Mouse (Mus musculus) ES-E14 (cell line): ENCODE measurements around the gene Pmepa1. TPM values are rescaled to one million over a fixed set of nuclear protein-coding genes. Genes with fewer than 3 reads are reported as not detected.

ENCODE experiments used
- DNase-seq: peaks from one replicate; pipeline ENCODE4 v3.0.0-alpha.2; 2013; ENCODE audit warnings: low read depth, low spot score
- H3K27ac ChIP-seq: 2 replicates; pipeline ENCODE4 v1.5.1; 2012; ENCODE audit warnings: low read depth, mild to moderate bottlenecking, low read length, moderate library complexity, mixed read lengths; ENCODE audit not compliant: poor library complexity, insufficient read depth, severe bottlenecking
- H3K36me3 ChIP-seq: 2 replicates; pipeline ENCODE4 v1.6.1; 2012; ENCODE audit warnings: mild to moderate bottlenecking, low read length, moderate library complexity, mixed read lengths; ENCODE audit not compliant: control insufficient read depth, poor library complexity, insufficient read depth, severe bottlenecking
- H3K4me1 ChIP-seq, 2 experiments: fragments of 150-350 bp in 1 of 2; sonication (generic) in 1 of 2; 2 replicates each; pipeline ENCODE4 v1.6.1; 2012; ENCODE audit warnings: low read length in 2 of 2, mild to moderate bottlenecking in 1 of 2, mixed read lengths in 1 of 2; ENCODE audit not compliant: control insufficient read depth in 2 of 2, insufficient read depth in 2 of 2, poor library complexity in 1 of 2
- H3K4me3 ChIP-seq, 2 experiments: fragments of 150-350 bp in 1 of 2; sonication (generic) in 1 of 2; 2 replicates each; pipeline ENCODE4 v1.5.1; 2012; ENCODE audit warnings: low read length in 2 of 2, low read depth in 1 of 2, mild to moderate bottlenecking in 1 of 2, mixed read lengths in 1 of 2; ENCODE audit not compliant: insufficient read depth in 1 of 2, poor library complexity in 1 of 2, severe bottlenecking in 1 of 2
- H3K9ac ChIP-seq: 2 replicates; pipeline ENCODE4 v1.6.1; 2012; ENCODE audit warnings: low read depth, mild to moderate bottlenecking, low read length, mixed read lengths; ENCODE audit not compliant: poor library complexity, insufficient read depth, severe bottlenecking
- H3K9me3 ChIP-seq: fragments of 150-350 bp; sonication (generic); 2 replicates; pipeline ENCODE4 v1.6.1; 2012; ENCODE audit warnings: low read depth, mild to moderate bottlenecking, low read length; ENCODE audit not compliant: control insufficient read depth, insufficient read depth
- CHD2 ChIP-seq: IDR thresholded peaks from 2 replicates; pipeline ENCODE4 v1.6.1; 2014; ENCODE audit warnings: mild to moderate bottlenecking, low read depth, low read length, inconsistent platforms
- HCFC1 ChIP-seq: IDR thresholded peaks from 2 replicates; pipeline ENCODE4 v1.6.1; 2012; ENCODE audit warnings: low read length, inconsistent platforms, borderline replicate concordance; ENCODE audit not compliant: insufficient read depth
- MAFK ChIP-seq: IDR thresholded peaks from 2 replicates; pipeline ENCODE4 v1.6.1; 2014; ENCODE audit warnings: mild to moderate bottlenecking, low read depth, low read length, inconsistent platforms; ENCODE audit not compliant: insufficient read depth
- ZC3H11A ChIP-seq: IDR thresholded peaks from 2 replicates; pipeline ENCODE4 v1.6.1; 2012; ENCODE audit warnings: low read depth, mild to moderate bottlenecking, inconsistent platforms, low read length, borderline replicate concordance
- ZNF384 ChIP-seq: IDR thresholded peaks from 2 replicates; pipeline ENCODE4 v1.6.1; 2012; ENCODE audit warnings: low read depth, low read length, inconsistent platforms
- in situ Hi-C, 2 experiments: fragments of 600-800 bp; cut with MboI; formaldehyde crosslinking; loops; one replicate each; pipeline ENCODE4 v1.15.1; 2025; ENCODE audit warnings: low sequenced_read_pairs in 2 of 2, inconsistent platforms in 1 of 2; ENCODE audit not compliant: unreplicated experiment in 2 of 2
- total RNA-seq: library from RNA; depleted of rRNA; stranded (reverse); fragments of 300-350 nt; gene quantifications from 2 replicates; pipeline ENCODE4 v1.2.3, GENCODE M21; 2012

The Pmepa1 gene
- total RNA-seq, 1 experiment, result 20.3 TPM

- no peak overlapping the region for H3K9ac ChIP-seq
- H3K36me3 ChIP-seq, result no peaks in the 10 kb centered on the region
- DNase-seq, result no peak
- H3K4me1 ChIP-seq, result peaks cover 3 to 10% of the 10 kb centered on the region in 2 experiments; a peak in 2 of 4 replicates
- H3K9me3 ChIP-seq, result no peaks in the 10 kb centered on the region
- no peak overlapping the region for H3K27ac ChIP-seq
- TF ChIP-seq HCFC1, result no peak
- no peak for TF ChIP-seq ZNF384
- TF ChIP-seq CHD2, result no peak
- TF ChIP-seq ZC3H11A, result no peak
- no peak for TF ChIP-seq MAFK
- in situ Hi-C loops, result no loop called here
- no peak overlapping the region for H3K4me3 ChIP-seq
Observed at GRCm38 (mm10) chr2:173217246-173217645, 59.1 kb downstream of the Pmepa1 start.

- Histone ChIP-seq H3K4me1 (peaks cover 3 to 10% of the 10 kb centered on the region in 2 experiments; a peak in 2 of 4 replicates), H3K4me3 (no peak overlapping the region), H3K27ac (no peak overlapping the region), H3K9ac (no peak overlapping the region), H3K9me3 (no peaks in the 10 kb centered on the region), H3K36me3 (no peaks in the 10 kb centered on the region)
- no peak for DNase-seq
- in situ Hi-C loops, result no loop called here
- TF ChIP-seq MAFK, result no peak
- TF ChIP-seq ZC3H11A, result no peak
- no peak for TF ChIP-seq CHD2
- TF ChIP-seq ZNF384, result no peak
- TF ChIP-seq HCFC1, result no peak
Observed at GRCm38 (mm10) chr2:173216840-173217239, 59.5 kb downstream of the Pmepa1 start.

DNA sequence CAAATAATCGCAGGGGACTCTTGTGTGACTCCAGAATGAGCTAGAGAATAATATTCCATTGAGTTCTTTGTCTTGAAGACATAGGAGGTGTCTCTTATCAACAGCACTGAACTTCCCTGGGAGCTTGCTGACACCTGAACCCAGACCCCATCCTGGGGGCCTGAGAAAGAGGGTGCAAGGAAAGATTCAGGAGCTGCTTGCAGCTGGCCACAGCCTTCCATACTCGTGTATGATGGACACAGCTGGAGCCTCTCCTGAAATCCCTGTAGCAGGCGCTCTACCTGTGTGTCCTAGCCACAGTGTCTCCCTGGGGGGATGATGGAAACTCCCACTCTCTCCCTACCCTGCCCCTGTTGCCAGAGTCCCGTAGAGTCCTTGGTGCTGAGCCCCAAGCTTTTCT lies 64.1 kb downstream of the Pmepa1 start:
- peaks cover 0 to 7% of the 10 kb centered on the region in 2 experiments; a peak in 1 of 4 replicates for H3K4me1 ChIP-seq
- H3K27ac ChIP-seq, result no peak overlapping the region
- in situ Hi-C loops, result no loop called here
- H3K36me3 ChIP-seq, result no peaks in the 10 kb centered on the region
- TF ChIP-seq HCFC1, result no peak
- TF ChIP-seq ZC3H11A, result no peak
- no peak for TF ChIP-seq CHD2
- TF ChIP-seq MAFK, result no peak
- TF ChIP-seq ZNF384, result no peak
- no peak for DNase-seq
- no peaks in the 10 kb centered on the region for H3K9me3 ChIP-seq
- no peak overlapping the region for H3K4me3 ChIP-seq
- H3K9ac ChIP-seq, result no peak overlapping the region

GRCm38 (mm10) chr2:173209091-173209815 lies 67.1 kb downstream of the Pmepa1 start:
- Histone ChIP-seq H3K36me3 (no peaks in the 10 kb centered on the region), H3K4me3 (no peak overlapping the region), H3K4me1 (peaks cover 0 to 9% of the 10 kb centered on the region in 2 experiments; a peak in 2 of 4 replicates), H3K9ac (no peak overlapping the region), H3K27ac (no peak overlapping the region), H3K9me3 (no peaks in the 10 kb centered on the region)
- no peak for TF ChIP-seq ZNF384
- in situ Hi-C loops, result no loop called here
- no peak for DNase-seq

DNA sequence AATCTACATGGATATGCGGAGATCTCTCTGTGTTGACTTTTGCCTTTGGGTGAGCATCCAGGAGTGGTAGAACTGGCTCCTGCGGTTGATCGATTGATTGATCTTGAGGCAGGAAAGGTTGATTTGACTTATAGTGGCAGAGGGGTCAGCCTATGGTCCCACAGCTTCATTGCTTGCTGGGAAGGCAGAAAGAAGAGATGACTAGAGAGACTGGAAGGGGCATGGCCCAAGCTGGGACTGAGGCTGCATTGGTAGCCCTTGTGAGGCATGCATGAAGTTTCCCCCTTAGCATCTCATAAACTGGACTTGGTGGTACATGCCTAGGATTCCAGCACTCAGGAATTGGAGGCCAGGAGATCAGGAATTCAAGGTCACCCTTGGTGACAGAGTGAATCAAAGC lies 69.3 kb downstream of the Pmepa1 start:
- TF ChIP-seq ZC3H11A (no peak), HCFC1 (no peak), CHD2 (no peak), ZNF384 (no peak), MAFK (no peak)
- Histone ChIP-seq H3K36me3 (no peaks in the 10 kb centered on the region), H3K27ac (no peak overlapping the region), H3K4me1 (peaks cover 0 to 9% of the 10 kb centered on the region in 2 experiments; a peak in 2 of 4 replicates), H3K4me3 (no peak overlapping the region), H3K9me3 (no peaks in the 10 kb centered on the region), H3K9ac (no peak overlapping the region)
- in situ Hi-C loops, result no loop called here
- no peak for DNase-seq
